Mouse (Mus musculus): ENCODE data around the gene Nlrp6. TPM values are rescaled to one million over a fixed set of nuclear protein-coding genes. Genes with fewer than 3 reads are reported as not detected.
"Not testable (repeated sequence)": the region's sequence is repeated elsewhere in the genome, so short reads cannot be mapped to it uniquely, and the experiment has no call there.

Gene Nlrp6
- total RNA-seq, 2 experiments from 2014 or later: 0.47 to 0.51 TPM

DNA sequence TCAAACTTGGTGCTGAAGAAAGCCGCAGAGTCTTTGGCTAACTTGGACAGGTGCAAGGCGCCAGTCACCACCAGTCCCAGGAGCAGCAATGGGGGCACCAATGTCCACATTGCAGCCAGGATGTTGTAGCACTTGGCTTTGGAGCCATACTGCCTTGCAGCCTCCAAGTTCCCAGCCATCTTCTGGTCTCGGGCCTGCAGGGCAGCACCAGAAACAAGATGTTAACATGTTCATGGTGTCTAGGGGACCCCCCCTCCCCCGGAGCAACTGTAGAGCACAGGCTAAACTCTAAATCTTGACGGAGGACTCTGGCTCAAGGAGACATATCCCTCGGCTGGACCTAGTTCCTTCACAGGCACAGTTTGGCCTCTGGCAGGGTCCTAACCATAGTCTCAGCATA, 28.6 kb downstream of the Nlrp6 start:
- no peak for DNase-seq (ENCODE audit: low spot score in 2 of 2)

DNA sequence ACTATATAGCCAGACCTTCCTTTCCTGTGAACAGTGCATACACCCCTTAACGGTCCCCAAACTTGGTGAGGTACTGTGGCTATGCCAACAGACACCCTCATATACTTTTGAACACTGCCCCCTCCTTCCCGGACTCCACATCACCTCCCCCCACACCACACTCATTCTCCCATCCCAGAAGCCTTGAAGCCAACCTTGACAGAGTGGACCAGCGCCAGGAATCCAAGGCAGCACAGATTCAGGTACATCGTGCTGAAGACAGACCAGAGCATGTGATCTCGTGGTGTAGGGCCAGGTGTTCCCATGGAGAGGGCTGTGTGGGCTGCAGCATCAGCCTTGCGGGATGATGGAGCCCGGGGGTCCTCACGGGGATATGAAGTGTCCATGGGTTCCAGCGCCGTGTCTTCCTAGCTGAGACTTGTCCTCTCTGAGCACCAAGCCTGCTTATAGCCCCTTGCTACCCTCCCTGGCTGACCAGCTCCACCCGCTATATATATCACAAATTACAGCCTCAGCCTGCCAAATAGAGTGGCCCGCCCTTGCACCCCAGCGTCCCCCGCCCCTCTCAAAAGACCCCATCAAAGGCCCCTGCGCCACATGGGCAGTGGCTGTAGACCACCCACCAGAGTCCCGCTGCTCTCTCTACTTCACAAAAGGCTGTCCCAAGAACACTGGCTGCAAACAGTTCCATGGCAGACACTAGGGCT, 29.3 kb downstream of the Nlrp6 start, which contains the start of gene Ifitm5:
Gene Ifitm5, minus strand, starts transcription at position 468 of the 707 bp plus-strand sequence.
- no peak for DNase-seq (ENCODE audit: low spot score in 2 of 2)

DNA sequence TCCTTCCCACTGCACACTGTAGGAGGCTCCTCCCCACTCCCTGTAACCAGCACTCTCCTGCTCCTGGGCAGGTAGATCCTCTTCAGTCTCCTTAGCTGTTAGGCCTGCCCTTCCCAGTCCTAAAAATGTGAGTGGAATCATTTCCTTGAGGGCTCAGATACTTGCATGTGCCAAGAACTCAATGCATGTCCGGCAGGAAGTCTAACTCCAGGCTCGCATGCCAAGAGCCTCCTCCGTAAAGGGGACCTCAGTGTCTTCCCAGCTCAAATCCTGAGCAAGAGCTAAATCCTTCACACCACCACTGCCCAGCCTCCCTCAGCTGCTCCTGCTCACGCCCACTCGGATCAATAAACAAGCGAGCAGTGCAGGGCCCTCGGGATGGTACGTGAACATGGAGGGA, 30.3 kb downstream of the Nlrp6 start:
- no peak for DNase-seq (ENCODE audit: low spot score in 2 of 2)

DNA sequence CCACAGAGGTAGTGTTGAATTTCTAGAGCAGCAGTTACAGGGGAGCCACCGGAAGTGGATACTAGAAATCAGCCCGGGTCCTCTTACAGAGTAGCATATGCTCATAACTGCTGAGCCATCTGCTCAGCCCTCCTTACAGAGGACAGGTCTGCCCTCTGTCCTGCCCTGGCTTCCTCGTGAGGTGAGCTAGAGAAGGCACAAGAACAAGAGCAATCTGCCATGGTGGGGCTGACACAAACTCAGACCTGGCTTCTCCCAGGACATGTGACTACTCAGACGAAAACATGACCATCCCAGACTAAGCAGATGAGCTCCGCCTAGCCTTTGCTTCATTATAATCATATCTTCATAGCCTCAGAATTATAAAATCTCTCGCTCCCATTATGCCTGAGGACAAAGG, 31.1 kb downstream of the Nlrp6 start:
- no peak for DNase-seq (ENCODE audit: low spot score in 2 of 2)

DNA sequence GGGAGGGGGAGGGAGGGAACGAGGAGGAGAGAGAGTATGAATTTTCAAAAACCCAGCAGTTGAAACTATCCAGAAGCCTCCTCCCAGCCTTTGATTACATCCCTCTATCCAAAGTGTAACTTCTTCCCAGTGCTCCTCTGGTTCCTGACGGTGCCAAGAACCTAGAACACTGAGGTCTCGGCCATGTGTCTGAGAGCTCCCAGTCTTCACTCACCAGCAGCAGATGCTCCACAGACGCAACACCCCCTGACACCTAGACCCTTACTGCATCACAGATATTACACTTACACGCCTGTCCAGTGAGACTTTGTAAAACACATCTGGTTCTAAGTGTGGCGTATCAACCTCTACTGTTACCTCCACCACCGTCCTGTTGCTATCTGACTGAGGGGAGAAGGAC, 31.7 kb downstream of the Nlrp6 start:
- DNase-seq (ENCODE audit: low spot score in 2 of 2): no peak

DNA sequence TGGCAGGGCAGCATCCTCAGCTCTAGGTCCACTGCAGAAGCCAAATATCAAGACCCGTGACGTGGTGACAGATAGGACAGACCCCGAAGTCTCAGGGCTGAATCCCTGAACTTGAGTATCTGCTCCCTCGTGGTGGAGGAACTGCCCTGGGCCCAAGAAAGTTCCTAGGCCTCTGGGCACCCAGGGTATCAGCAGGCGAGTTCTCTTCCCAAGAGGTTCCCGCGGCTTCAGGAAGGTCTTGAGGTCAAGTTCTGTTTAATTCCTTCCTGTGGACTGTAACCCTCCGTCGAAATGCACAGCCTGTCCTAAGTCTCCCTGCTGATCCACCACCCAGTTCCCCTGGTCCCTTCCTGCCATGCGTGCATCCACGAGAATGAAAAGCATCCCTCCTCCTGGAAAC, 32.4 kb downstream of the Nlrp6 start:
- no peak for DNase-seq (ENCODE audit: low spot score in 2 of 2)

DNA sequence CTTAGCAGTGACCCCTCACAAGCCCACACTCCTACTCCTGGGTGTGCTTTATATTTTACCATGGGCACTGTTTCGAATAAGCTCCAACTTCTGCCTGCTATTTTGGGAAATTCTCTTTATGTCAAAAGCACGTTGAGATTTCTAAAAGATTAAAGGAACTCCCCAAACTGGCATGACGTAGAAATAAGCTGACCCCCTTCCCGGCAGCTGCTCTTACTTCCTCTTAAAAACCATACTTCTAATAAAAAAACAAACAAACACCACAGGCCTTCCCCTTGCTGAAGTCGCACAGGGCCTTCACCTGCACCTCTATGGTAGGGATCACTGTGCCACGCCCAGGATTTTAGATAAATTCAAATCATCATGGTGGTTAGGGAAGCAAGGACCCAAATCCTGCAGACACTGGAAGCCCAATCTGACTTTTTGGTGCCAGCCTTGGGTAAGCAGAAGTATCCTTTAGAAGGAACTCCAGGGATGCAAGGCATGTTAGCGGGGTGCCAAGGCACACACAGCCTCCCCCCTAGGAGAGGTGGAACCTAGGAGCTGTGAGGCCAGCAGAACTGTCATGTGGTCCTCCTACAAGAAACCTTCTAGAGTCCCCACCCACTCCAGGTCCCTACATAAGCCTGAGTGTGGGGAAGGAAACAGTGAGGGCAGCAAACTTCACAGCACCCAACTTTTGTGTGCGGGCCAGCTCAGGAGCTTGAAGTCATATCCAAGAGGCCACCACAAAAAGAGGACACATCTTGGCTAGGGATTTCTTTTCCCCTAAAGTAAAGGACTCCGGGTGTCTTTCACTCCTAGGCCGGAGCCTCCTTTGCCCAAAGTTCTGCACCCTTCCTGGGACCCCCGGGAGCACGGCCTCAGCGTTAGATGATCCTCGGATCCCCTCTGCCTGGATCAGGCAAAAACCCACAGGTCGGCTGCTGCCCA, 33.4 kb downstream of the Nlrp6 start:
- no peak for DNase-seq (ENCODE audit: low spot score in 2 of 2)

DNA sequence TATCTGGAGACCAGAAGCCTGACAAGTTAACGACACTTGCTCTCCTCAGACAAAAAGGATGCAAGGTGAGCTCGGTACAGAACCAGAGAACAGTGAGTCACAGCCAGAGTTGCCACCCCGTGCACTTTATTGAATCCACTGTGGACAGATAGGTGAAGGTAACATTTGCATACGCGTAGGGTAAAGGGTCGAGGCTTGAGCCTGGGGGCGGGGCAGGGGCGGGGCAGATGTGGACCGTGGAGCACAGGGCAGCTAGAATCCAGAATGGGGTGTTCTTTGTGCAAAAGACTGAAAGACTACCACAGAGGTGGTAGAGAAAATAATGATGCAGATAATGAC, 34.0 kb downstream of the Nlrp6 start:
- no peak for DNase-seq (ENCODE audit: low spot score in 2 of 2)

DNA sequence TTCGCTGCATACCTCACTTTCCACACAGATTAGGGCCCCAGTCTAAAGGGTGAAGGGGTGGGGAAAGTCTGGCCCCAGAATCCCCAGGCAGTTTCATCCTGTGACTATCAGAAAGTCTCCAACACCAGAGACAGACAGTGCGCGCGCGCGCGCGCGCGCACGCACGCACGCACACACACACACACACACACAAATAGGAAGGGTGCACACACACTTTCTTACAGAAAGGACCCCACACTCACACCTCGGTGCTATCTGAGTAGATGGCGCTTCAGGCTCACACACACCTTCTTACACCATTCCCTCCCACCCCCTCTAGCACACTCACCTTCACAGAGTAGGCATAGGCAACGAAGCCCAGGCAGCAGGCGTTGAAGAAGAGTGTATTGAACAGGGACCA, 34.6 kb downstream of the Nlrp6 start:
- no peak for DNase-seq (ENCODE audit: low spot score in 2 of 2)

DNA sequence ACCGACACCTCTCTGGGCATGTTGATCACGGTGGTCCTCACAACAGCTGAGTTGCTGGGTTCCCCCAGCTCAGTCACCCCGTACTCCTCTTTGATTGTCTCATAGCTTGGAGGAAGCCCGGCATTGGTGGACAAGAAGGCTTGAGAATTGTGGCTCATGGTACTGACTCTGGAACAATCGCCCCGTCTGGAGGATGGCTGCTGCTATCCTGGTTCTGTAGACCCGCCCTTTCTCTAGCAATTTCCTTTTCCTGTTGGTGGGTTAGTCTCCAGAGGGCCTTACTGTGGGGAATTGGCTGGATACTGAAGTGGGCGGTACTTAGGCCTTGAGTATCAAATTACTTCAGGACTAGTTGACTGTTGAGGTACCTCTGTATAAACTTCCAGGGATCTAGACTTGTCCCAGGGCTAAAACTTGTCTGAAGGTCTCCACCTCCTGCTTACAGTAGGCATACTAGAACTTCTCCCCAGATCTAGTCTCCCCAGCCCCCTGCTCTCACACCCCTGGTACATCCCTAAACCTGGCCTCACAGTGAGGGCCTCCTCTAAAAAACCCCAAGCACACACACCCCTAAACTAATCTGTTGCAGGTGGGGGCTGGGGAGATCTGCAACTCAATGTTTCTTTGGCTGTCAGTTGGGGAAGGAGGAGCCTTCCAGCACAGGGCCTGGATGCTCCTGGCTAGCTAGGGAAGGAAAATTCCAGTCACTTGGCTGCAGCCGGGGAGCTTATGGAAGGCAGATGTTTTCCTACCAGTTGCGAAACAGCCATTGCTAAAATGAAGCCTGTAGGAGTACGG, 35.3 kb downstream of the Nlrp6 start, which contains the start of the genes Gm45717 and Ifitm2:
Gene Gm45717, minus strand, starts transcription at position 180 of the 798 bp plus-strand sequence.
Gene Ifitm2, minus strand, starts transcription at position 230 of the 798 bp plus-strand sequence.
- peak; percentile 44 to 58 for DNase-seq (ENCODE audit: low spot score in 2 of 2)

DNA sequence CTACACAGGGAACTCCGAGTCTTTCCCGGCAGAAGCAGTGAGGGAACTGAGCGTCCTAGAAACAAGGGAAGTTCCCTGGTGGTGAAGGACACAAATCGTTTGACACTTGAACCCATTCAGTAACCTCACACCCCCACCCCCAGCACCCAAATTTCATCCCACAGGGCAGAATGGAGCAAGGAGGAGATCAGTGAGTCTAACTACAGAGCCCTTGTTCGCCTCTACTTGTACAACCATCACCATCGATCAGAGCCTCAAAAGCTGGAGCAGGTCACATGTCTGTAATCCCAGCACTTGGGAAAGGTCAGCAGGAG, 35.8 kb downstream of the Nlrp6 start:
- DNase-seq (ENCODE audit: low spot score in 2 of 2): no peak

DNA sequence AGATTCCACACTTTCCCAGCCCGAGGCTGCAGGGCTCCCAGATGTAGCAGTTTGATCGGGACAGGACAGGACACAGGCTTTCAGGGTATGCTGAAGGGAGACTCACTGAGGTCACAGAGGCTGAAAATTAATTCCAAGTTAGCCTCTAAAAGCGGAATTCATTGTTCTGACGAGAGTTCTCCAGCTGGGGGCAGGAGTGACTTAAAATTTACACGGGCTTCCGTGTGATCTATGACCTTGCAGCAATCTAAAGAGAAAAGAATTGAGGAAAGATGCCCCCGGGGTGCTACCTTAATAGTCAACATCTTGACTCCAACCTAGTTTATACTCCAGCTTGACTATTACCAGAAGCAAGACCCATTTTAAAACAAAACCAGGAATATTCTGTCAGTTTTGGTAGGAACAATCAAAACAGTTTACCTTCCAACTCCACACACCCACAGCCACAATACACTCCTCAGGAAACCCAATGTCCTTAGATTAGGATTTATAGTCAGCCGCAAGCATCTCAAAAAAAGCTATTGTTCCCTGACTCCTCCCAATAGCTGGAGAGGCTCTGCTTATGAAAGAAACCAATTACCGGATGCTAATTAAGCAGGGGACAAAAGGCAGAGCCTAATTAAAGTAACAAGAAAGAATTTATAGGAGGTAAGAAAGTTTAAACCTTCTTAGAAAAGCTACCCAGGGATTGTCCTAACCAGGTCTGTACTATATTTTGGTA, 38.6 kb downstream of the Nlrp6 start:
- peak in 1 of 2 experiments; percentile 30 for DNase-seq (ENCODE audit: low spot score in 2 of 2)

DNA sequence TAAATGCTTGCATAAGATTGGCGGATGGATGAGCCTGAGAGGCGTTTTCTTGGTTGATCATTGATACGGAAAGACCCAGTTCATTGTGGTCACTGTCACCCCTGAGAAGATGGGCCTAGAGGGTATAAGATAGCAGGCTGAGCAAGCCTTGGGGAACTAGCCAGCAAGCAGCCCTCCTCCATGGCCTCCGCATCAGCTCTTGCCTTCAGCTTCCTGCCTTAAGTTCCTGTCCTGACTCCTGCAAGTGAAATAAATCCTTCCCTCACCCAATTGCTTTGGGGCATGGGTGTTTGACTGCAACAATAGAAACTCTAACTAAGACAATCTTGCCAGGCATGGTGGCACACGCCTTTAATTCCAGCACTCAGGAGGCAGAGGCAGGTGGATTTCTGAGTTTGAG, 39.3 kb downstream of the Nlrp6 start:
- no peak for DNase-seq (ENCODE audit: low spot score in 2 of 2)

DNA sequence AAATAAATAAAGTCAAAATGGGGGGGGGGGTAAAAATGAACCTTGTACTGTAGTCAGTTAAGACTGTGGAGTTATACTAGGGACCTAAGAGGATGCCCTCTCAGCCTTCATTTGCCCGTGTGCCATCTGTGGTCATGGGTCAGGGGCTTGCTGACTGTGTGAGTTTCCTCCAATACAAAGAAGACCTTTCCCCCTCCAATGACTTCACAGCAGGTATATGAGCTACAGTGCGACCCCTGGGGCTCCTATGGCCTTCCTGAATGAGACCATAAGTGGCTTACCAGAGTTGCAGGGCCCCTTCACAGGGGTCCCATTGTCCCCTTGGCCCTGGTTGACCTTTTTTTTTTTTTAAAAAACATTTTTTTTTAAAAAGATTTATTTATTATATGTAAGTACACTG, 40.7 kb downstream of the Nlrp6 start:
- no peak for DNase-seq (ENCODE audit: low spot score in 2 of 2)

DNA sequence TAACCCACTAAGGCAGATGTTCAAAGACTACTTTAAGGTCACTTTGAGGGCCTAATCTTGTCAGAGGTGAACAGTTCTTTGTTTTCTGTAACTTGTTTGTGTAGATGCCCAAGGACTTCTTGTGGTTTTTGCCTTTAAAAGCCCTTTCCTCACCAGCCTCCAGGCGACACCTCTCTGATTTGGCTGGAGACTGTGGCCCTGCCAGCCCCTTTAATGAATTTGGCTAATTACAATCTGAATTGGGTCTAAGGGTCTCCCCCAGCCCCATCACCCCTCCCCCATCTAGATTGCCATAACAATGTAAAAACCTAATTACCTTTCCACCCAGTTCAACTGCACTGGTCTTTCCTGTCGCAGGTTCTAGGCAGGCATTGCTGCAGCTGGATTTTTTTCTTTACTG, 42.0 kb downstream of the Nlrp6 start:
- DNase-seq (ENCODE audit: low spot score in 2 of 2): no peak

DNA sequence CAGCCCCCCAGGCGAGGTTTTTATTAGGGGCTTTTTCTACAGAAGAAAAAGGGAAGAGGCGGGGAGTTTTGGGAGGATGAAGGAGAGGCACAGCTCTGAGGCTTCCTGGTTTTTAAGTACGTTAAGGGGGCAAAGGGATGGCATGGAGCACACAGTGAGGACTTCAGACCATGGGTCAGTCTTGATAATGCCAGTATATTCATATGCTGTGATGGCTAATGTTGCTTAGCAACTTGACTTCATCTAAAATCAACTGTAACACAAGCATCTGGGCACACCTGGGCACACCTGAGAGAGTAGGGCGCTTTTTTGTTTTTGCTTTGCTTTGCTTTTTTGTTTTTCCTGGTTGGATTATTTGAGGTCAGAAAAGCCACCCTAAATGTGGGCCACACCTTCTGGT, 46.2 kb downstream of the Nlrp6 start, which contains the start of gene Ifitm1:
Gene Ifitm1, plus strand, starts transcription at position 301 of the 400 bp plus-strand sequence.
- DNase-seq (ENCODE audit: low spot score in 2 of 2): no peak

DNA sequence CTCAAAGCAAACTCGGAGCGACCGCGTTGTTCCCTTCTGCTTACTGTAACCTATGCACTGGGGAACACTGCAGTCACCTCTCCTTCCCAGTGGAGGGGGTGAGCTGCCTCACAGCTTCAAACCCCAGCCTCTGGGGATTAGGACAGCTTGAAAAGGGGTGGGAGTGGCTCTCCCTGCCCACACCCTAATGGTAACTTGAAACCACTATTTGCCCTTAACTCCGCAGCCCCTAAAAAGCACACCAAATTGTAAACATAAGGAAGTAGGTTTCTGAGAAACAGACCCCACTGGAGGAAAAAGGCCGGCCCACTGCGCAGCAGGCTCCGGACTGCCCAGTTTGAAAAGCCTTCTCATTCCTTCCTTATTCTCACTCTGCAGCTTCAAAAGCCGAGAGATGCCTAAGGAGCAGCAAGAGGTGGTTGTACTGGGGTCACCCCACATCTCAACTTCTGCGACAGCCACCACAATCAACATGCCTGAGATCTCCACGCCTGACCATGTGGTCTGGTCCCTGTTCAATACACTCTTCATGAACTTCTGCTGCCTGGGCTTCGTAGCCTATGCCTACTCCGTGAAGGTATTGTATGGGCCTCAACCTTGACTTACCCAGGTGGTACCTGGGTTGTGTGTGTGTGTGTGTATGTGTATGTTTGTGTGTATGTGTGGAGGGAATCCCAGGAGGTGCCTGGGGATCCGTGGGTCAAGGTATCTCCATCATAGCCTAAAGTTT, 47.3 kb downstream of the Nlrp6 start:
- DNase-seq (ENCODE audit: low spot score in 2 of 2): no peak

DNA sequence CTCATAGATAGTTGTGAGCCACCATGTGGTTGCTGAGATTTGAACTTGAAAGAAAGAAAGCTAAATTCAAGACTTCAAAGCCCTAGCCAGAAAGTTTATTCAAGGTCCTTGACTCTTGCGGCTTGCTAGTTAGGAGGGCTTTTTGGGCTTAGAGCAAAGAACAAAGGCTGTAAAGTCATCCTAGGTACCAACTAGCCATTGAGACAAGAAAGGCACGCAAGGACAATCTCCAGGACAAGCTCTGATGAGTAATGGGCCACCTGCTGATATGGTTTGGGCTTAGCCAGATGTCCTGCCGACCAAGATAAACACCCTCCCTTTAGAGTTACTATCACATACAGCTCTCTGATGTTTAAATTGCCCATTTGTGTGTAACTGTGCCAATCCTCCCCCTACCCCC, 48.0 kb downstream of the Nlrp6 start:
- not testable (repeated sequence) for DNase-seq (ENCODE audit: low spot score in 2 of 2)

DNA sequence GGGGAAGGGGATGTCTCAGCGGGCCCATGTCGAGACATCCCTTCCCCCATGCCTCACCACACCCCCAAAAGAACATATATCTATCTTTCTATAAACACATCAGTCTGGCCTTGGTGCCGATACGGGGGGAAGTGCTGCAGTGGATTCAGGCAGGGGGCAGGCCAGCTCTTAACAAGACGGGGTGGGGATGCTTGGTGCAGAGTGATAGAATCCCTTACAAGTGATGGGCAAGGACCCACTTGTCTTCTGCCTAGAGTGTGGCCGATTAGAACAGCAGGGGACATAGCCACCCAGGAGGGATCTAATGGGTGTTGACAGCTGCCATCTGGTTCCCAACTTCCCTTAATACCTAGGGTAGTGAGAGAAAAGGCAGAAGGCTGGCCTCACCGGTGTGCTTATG, 50.2 kb downstream of the Nlrp6 start:
- DNase-seq (ENCODE audit: low spot score in 2 of 2): no peak

DNA sequence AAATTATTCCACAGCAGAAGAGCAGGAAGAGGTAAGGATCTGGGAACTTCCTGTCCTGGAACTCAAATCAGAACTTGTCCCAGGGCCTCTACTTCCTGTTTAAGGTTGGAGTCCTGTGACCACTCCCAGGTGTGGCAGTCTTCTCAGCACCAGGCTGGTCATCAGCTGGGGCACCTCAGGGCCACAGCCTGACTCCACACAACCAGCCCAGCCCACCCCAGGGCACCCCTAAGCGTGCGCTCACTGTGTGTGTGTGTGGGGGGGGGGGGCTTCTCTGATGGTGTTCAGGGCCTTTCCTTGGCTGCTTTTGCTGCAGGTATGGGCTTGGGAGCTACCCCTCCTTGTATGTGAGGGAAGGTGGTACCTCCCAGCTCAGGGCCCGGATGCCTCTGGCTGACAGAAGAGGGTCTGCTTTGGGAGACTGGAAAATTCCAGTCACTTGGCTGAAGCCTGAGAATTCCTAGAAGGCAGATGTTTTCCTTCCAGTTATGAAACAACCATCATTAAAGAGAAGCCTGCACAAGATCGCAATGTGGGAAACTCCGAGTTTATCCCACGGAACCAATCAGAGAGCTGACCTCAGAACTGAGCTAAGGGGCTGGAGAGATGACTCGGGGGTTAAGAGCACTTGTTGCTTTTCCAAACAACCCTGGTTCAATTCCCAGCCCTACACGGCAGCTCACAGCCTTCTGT, 50.9 kb downstream of the Nlrp6 start:
- DNase-seq (ENCODE audit: low spot score in 2 of 2): no peak

All from left cerebral cortex, adult 18-20 months (tissue).